Mouse (Mus musculus) liver, adult 2 months (tissue): Measurements from ENCODE around the gene Nr1h2.

Source experiments
- CTCF ChIP-seq: fragments of 200-500 bp; IDR thresholded peaks from 2 replicates; pipeline ENCODE4 v1.5.1; 2011; ENCODE audit warnings: low read depth, low read length, control low read depth
- POLR2A ChIP-seq: fragments of 200-500 bp; IDR thresholded peaks from 2 replicates; pipeline ENCODE4 v1.6.1; 2011; ENCODE audit warnings: low read length, control low read depth; ENCODE audit not compliant: insufficient read depth; ENCODE audit errors: extremely low read depth

GRCm38 (mm10) chr7:44546274-44546673 is 7.5 kb downstream of the Nr1h2 start:
- TF ChIP-seq CTCF: no peak
- no peak for TF ChIP-seq POLR2A
